Mouse (Mus musculus): ENCODE results near the gene Sez6.

Gene Sez6

DNA sequence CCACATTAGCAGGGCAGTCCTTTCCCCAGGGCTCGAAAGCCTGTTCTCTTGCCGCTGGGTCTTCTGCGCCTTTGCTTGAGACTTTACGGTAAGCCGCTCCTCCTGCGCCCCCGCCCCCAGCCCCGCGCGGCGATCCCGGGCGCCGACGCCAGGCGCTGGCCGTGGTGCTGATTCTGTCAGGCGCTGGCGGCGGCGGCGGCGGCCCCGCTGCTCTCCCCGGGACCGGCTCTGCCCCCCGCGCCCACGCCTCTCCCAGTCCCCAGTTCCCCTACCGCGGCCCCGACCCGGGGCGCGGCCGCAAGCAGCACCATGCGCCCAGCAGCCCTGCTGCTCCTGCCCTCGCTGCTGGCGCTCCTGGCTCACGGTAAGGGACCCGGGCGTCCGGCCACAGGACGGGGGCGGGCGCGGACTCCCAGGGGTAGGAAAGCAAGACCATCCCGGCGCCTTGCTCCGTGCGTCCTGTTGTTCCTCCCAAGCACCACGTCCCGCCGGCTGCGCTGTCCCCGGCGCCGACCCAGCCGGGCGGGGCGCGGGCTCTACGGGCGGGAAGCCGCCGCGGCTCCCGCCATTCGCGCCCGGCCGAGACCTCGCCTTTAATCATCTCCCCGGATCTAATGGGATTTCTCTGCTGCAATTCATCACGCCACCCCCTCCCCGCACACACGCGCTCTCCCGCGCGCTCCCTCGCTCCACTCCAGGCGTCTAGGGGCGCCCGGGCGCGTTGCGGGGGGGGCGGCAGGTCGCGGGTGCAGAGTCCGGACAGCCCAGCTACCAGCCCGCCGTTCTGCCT is at the start of gene Sez6:
TSS of gene Sez6 (plus strand) at position 50 of the 790 bp plus-strand sequence.
- peak; percentile 69 for DNase-seq

DNA sequence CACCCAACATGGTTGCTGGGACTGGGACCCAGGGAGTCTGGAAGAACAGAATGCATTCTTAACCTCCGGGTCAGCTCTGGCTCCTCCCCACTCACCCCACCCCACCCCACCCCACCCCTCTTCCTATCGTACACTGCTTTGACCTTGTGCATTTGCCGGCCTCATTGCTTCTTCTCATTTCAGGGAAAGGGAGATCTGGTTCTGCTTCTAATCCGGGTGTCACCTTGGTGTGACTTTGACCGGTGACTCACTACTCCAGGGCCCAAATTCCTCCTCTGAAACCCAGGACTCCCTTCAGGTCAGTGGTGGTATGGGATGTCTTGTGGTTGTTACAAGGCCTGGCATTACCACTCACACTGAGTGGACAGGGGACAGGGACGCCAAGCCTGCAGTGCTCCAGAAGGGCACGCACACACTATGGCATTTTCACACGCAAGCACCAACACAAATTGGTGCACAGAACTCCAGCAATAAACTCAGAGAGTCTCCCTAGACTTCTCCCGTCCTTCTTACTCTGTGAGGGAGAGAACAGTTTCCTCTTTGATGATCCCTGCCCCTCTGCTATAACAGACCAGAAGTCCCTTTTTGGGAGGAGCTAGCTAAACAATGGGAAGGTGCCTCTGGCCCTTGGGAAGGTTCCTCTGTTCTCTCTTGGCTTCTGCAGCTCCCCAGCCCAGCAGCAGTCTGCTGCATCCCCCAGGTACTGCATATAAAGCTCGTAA is 45.9 kb upstream of the Sez6 start:
- DNase-seq, result no peak

DNA sequence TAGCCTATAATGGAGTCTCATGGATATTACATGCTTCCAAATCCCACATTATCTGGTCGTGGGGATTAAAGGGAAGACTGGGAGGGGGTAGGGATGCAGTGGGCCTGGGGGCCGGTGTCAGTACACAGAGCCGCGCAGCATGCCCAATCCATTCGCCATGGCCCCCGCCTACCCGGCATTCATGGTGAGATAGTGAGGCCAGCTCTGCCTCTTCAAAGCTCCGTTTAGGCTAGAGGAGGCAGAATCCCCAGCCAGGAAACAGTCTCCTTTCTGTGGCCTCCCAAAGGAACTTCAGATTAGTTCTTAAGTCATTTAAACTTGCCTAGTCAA is 45.4 kb upstream of the Sez6 start:
- no peak for DNase-seq

DNA sequence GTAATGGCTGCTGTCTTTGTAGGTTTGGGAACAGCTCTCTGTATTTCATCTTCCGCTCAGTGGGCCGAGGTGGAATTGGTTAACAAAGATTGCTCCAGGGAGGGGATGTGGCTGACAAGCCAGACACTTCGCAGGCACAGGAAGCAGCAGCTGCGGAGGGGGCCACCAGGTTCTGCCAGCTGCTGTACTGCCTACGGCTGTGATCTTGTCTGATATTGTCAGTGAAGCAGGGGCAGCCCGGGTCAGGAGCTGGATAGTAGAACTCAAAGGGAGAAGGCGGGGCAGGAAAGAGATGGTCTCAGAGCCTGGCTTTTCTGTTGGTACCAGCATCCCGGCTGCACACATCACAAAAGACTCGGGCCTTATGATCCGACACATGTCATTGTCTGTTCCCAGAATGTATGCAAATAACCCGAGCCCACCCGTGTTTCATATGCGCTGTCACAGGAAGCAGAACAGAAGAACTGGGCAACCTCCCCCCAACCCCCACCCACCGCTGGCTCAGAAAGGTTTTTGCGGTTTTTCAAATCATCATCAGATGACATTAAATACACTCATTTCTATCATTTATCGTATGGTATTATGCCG is 43.1 kb upstream of the Sez6 start:
- peak; percentile 15 for DNase-seq

DNA sequence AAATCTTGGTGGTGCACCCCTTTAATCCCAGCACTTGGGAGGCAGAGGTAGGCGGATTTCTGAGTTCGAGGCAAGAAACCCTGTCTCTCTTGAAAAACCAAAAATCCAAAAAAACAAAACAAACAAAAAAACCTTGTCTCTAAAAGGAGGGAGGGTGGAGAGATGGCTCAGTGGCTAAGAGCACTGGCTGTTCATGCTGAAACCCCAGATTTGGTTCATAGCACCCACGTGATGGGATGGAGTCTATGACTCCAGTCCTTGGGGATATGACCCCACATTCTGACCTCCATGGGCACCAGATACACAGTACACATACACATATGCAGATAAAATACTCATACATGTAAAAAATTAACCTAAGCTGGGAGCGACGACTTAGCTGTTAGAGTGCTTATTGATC is 41.8 kb upstream of the Sez6 start:
- no peak for DNase-seq

DNA sequence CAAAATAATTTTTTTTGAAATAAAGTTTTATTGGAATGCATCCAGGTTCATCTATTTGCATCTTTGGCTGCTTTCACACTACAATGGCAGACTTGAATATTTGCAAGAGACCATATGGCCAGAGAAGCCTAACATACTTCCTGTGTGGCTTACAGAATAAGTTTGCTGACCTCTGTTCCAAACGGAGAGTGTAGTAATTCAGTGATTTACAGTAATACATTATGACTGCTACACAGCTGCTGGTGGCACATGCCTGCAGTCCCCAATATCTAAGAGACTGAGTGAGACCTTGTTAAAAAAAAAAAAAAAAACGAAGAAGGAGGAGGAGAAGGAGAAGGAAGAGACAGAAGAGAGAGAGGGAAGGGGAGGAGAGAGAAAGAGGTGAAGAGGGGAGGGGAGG is 41.1 kb upstream of the Sez6 start:
- no peak for DNase-seq

DNA sequence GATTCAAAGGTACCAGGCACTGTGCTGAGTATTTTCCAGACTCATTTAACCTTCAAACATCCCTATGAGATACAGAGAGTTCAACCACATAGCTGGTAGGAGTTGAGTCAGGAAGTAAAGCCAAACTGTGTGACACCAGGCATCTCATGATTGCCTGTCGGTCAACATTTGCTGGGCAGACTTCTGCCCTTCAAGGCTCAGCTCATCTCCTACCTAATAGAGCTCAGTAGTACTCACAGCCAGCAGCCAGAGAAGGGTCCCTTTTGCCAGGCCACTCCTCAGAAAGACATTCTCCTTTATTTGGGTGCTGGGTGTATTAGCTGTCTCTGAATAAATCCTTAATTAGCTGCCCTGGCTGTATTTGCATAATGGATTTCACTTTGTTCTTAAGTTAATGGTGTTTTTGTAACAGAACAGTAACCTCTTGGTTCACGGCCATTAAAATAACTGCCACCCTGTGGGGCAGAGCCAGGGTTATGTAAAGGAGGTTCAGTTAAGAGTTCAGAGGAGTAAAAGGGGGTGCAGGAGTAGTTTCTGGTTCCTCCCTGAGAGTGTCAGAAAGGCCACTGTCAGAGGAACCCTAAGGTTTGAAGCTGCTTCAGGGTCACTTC is 39.8 kb upstream of the Sez6 start:
- no peak for DNase-seq

DNA sequence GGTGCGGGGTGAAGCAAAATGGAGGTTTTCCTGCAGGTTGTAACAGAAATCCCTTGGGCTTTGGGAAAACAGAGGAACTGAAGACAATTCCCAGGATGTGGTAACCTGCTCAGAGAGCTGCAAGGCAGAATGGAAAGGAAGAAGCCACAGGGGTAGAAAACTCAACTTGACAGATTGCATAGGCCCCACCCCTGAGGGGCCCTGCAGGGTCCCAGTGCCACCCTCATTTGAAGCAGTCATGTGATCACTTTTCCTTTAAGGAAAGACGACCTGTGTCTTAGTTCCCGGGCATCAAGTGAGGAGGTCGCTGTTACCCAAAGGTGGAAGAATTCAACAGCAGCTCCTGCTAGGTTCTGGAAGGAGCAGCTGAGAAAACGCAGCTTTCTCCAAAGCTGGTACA is 37.7 kb upstream of the Sez6 start:
- DNase-seq, result no peak

DNA sequence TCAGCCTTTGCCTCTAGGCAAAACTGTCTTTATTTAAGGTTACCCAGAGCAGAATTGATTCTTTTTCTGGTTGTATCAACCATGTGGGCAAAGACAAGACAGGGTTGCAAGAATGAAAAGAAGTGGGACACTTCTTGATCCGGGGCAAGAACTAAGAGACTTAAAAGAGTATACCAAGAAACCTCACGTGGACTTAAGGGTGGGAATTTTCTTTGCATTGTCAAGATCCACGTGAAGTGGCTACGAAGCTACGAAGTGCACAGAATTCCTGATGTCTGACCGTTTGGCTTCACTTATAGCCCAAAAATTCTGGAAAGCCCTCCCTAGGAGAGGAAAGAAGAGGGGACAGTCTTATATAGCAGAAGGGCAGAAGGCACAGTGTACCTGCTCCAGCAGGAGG is 37.3 kb upstream of the Sez6 start:
- DNase-seq, result no peak

DNA sequence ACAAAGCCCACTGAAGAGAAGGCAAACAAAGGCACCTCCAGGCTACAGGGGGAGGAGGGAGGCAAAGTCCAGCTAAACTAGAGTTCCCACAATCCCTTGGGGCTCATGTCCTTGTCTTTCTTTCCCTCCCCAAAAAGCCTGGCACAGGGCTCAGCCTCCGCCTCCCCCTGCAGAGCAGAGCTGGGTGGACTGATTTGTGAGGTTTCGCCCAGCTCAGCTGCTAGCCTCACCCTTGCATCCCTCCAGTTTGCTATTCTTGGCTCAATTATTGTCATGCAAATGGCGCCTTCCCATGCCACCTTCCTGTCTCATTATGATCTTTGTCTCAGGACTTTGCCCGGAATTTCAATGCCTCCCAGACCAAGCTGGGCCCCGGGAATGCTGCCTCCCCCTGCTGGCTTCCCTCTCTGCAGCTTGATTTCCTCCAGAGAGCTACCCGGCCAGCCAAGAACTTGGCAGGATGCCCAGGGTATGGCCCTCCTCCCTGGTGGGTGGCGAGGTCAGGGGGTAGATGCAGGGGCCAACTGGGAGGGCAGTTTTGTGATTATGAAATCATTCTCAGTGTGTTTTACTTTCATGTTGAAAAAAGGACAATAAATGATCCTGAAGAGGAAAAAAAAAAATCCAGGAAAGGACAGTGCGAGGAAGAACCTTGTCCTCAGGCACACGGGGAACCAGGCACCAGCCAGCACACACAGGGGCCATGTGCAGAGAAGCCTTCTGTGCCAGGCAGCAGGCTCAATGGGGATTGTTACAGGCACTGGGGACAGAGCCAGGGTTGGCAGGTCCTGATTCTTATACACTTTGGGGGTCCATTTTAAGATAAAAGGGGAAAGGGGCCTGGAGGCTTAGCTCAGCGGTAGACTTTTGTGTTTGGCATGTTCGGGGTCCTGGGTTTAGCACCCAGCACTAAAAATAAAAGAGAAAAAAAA is 36.5 kb upstream of the Sez6 start, which contains the start of gene Pipox:
TSS of gene Pipox (minus strand) at position 310 of the 932 bp plus-strand sequence.
- peak; percentile 77 for DNase-seq

DNA sequence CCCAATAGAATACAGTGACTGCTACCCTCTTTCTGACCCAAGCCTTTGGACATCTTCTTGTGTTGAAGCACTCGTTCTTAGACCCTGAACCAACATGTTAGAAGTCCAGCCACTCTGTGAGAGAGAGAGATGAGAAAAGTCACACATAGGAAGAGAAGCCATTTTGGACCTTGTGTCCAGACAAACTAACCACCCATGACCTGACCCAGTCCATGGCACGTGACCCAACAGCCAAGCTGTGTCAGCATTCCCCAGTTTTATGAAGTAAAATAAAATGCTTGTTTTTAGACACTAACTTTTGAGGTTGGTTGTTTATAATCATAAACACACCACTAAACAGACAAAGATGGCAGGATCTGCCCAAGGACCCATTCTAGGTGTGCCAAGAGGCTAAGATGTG is 35.6 kb upstream of the Sez6 start:
- DNase-seq, result no peak

DNA sequence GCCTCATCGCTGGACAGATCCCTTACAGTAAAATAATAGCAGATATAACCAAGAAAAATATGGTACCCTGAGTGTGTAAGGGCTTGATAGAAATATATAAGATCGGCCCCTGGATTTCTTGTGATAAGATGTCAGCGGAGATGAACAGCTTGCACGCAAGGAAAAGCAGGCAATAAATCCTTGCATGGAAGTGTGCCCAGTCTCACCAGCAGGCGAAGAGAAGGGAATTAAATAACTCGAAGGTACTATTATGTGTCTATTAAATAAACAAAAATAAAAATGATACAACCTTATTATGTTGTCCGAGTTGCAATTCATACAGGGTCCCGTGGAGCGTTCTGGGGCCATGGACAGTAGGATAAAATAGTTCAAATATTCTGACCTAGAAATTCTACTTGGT is 34.6 kb upstream of the Sez6 start:
- DNase-seq, result no peak

DNA sequence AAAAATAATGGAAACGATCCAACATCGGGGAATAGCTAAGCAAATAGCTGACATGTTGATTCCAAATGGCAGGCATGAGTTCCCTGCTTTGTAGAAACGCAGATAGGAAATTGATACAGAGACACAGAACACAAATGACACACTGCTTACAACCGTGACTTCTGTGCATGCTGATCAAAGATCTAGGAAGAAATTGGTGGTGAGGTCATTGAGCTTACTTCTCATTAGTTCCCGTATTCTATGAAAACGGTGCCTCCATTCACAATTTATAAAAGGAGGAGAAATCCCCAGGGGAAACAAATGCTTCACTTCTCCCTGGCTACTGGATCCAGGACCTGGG is 34.1 kb upstream of the Sez6 start:
- DNase-seq, result no peak

DNA sequence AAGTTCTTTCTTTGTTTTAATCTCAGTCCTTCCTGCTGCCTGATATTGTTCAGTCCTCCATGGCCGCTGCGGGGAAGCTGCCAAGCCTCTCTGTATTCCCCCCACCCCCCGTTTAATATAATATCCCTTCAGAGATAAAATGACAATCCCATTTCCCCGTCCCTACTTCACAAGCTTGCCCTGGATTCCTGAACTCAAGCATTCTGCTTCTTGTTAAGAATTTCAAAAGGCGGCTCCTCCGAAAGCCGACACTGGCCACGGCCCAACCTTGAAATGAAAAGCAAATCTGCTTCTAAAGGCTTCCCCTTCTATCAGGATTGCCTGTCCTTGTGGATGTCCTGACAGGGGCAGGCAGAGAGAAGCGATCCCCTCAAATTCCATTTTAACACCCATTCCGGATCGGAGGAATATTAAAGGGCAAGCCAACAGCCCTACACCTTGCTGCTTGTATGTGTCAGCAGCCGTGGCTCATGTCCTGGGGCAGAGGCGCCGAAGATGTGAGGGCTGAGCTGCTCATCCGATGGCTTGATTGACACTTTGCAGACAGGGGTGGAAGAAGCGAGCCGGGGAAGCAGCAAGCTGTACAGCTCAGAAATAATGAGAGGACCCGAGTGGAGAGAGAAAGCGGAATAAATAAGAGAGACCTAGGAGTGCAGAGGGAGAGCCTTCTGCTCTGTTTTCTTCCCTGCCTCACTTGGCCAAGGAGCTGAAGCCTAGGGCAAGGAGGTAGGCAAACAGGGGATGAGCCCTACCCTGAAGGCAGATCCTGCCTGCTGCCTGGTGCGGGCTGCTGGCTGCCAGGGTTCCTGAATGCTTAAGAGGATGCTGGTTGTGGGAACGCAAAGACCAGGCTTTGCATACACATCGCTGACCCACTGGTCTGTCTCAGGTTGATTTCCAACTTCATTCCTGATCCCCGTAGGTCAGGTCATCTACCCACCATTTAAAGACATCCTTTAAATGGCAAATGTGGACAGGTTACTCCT is 33.5 kb upstream of the Sez6 start:
- no peak for DNase-seq

DNA sequence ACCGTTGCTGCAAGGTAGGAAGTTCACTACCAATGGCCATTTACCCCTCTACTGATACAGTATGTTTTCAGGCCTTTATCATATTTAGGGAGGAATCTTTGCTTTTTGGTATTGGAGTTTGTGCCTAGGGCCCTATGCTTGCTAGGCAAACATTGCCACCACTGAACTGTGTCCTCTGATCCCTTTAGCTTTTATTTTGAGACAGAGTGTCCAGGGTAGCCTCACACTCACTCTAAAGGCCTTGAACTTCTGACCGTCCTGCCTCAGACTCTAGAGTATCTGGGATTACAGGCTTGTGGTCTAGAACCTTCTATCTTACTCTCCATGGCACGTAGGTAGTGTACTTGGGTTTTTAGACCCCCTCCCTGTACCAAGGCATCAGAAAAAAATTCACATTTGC is 30.4 kb upstream of the Sez6 start:
- DNase-seq, result no peak

DNA sequence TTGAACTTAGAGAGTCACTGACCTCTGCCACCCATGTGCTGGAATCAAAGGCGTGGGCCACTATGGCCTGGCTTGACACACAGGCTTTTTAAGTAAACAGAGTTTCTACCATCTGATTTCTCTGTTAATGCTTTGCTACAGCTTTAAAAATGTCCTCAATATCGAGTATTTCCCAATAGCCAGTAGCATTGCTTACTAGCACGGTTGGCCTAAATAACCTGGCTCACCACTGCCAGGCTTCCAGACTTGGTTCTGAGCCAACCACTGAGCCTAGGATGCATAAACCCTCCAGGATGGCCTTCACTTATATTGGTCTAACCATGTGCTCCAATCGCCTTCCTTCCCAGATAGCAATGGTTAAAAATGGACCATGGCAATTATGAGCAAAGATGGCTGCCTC is 29.9 kb upstream of the Sez6 start:
- DNase-seq, result no peak

DNA sequence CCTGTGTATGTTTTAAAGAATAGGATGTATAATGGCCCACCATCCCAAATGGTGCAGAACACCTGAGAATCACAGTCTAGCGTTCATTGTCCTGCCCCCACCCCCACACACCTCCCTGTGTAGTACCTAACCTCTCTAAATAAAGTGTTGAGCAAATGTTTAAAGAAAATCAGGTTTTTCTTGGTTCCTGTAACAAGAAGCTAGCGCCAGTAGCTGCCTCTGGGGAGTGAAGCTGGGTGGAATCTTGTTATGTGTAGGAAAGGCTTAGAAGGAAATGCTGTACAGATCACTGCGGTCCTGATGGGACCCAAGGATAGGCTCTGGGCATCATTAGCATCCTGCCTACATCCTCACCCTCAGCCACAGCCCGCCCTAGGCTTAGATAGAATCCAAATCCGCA is 29.2 kb upstream of the Sez6 start:
- DNase-seq, result no peak

DNA sequence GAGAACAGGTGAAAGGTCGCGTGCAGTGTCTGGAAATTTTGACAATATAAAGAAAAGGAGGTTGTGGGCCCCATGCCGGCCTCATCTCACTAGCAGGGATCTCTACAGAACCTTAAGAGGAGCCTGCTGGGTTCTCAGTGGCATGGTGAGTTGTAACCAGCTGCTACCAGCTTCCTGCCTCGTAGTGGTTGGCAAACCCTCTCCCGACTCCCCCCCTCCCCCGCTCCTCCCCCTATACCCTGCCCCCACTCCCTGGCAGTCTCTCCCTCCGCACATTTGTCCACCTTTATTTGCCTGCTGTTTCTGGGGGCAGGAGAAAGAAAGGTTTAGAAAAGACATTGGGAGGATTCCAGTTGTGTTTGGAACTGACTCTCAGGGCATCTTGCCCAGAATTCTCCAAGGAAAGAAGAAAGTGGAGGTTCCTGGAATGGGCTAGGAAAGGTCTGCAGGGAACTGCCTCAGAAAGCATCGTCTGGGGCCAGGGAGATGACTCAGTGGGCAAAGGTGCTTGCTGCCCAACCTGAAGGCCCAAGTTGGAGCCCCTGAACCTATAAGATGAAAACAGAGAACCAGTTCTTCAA is 28.7 kb upstream of the Sez6 start:
- no peak for DNase-seq

DNA sequence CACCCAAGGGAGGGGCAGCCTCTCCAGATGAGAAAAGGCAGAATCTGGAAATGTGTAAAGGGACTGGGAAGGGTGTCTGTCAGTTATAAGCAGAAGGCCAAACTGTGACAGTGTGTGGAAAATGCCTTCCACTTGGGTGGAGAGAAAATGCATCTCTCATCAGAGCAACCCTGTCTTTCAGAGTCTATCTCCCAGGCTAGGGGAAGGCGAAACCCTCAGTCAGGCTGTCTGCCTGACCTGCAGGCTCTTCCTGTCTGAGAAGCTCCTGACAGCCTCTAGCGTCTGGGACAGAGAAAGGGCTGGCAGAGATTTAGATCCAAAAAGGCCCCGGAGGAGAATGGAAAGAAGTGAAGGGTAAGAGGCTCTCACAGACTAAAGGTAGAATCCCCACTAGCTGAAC is 26.8 kb upstream of the Sez6 start:
- no peak for DNase-seq

DNA sequence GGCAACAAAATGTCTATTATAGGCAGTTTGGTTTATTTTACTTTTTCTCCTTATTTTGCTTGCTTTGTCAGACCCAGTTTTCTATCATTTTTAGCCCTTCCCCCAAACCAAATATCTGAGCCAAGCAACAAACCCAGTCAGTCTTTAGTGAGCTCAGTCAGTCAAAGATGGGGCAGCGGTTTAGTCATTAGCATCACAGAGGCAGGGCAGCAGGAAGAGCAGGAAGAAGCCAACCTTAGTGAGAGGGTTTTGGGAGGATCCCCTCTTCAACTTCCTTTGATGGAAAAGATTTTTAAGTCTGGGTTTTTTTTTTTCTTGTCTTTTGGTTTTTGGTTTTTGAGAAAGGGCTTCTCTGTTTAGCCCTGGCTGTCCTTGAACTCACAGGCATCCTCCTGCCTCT is 25.9 kb upstream of the Sez6 start:
- DNase-seq, result no peak

DNA sequence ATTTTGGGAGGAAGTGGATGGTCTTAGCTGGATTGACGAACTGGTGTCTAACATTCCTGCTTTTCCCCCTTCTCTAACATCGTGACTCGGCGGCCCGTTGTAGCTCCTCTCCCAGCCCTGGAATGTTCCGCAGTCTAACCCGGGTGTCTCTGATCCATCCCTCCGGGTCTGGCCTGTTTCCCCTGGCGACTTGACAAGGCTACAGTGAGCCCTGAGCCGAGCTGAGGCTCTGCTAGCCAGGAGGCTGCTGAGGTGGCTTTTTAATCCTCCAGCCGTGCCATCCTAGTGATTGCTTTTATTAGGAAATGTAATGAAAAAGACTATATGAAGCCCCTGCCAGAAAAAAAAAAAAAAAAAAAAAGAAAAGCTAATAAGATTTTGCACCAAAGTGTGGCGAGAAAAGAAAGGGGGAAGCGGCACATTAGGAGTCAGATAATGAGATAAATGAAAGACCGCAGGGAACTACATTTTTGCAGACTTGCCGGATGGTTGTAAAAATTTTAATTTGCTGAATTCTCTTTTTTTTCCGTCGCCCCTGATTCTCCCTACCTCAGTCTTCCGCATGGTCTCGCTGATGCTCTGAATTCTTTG is 24.4 kb upstream of the Sez6 start:
- DNase-seq, result no peak
